Mouse (Mus musculus) bone marrow macrophage, adult 2 months (primary cell): ENCODE data around the gene Rcsd1.

Source experiments
- CTCF ChIP-seq: IDR thresholded peaks from 2 replicates; pipeline ENCODE4 v1.5.1; 2012; ENCODE audit warnings: low read depth, mild to moderate bottlenecking, low read length, moderate library complexity
- POLR2A ChIP-seq: IDR thresholded peaks from 2 replicates; pipeline ENCODE4 v1.6.1; 2012; ENCODE audit warnings: mild to moderate bottlenecking, low read depth, low read length, borderline replicate concordance

GRCm38 (mm10) chr1:165686963-165687362, 22.6 kb downstream of the Rcsd1 start:
- no peak for TF ChIP-seq CTCF
- TF ChIP-seq POLR2A, result no peak
